Mouse (Mus musculus): Measurements from ENCODE around the gene Rtn4rl2.

Gene Rtn4rl2

GRCm38 (mm10) chr2:84850407-84851129 lies 35.9 kb downstream of the Rtn4rl2 start:
- DNase-seq (ENCODE audit: low read depth, low spot score): no peak

DNA sequence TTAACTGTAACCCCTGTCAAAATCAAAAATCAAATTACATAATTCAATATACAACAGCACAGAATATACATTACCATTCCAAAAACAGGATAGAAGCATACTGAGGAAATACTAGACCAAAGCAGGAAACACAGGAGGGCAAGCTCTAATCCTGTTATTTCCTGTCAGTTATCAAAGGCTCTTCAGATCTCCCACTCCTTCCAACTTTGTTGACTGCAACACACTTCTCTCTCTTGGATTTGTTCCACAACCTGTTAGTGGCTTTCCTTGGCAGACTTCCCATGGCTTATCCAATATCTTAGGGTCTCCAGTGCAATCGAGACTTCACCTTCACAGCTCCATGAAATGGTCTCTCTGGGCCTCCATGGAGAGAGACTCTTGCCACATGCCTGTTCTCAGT lies 41.3 kb downstream of the Rtn4rl2 start:
- DNase-seq (ENCODE audit: low read depth, low spot score): no peak

GRCm38 (mm10) chr2:84843654-84844053 lies 42.9 kb downstream of the Rtn4rl2 start:
- DNase-seq (ENCODE audit: low read depth, low spot score): no peak

- no peak for DNase-seq (ENCODE audit: low read depth, low spot score)
Observed at GRCm38 (mm10) chr2:84841905-84842304, 44.6 kb downstream of the Rtn4rl2 start.

- no peak for DNase-seq (ENCODE audit: low read depth, low spot score)
Observed at GRCm38 (mm10) chr2:84840748-84841563, 45.6 kb downstream of the Rtn4rl2 start.

DNA sequence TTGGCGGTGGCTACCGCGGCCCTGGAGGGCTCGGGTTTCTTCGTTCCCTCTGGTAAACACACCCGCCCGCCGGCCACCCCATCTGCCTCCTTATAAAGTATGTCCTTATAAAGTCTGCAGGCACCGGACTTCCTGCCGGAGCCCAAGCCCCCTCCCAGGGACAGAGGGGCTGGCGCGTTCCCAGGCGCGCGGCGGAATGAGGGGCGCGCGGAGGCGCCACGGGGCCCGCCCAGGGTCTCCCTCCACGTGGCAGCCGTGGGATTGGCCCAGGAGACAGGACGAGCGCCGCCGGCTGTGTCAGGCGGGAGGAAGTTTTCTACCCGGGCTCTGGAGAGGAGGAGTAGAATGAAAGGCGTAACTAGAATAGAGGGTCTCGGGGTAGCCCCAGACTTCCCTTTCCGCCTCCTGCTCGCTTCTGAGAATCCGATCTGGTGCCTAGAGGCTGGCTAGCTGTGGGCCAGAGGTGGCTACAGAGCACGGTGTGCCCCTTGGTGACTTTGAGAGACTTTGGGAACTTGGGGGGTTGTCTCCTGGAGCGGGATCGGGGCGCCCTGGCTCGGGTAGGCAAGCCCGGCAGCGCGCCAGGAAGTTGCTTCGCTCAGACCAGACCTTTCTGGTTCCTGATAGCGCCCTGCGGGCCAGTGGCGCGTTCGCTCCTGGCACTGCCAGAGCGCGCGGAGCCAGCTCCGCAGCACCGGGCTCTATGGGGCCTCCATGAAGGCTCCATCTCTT lies 46.3 kb downstream of the Rtn4rl2 start:
- peak; percentile 74 for DNase-seq (ENCODE audit: low read depth, low spot score)

- DNase-seq (ENCODE audit: low read depth, low spot score): no peak
Observed at GRCm38 (mm10) chr2:84838993-84839980, 47.2 kb downstream of the Rtn4rl2 start.

DNA sequence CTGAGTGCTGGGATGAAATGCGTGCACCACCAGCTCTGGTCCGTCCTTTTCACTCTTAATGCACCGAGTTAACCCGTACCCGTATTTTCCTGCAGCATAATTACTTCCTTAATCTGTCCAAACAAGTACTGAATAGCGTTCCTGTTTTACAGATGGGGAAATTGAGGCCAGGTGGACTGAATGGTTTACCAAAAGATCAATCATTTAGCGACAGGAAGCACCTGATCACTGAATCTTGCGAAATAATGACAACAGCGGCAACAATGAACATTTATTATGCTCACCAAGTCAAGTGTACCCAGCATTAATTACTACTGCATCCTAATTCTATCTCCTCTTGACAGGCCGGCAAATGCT lies 47.9 kb downstream of the Rtn4rl2 start, which contains the start of gene Slc43a1:
TSS of gene Slc43a1 (plus strand) at position 258 of the 357 bp plus-strand sequence.
- DNase-seq (ENCODE audit: low read depth, low spot score): no peak

GRCm38 (mm10) chr2:84837817-84838592 lies 48.5 kb downstream of the Rtn4rl2 start:
- no peak for DNase-seq (ENCODE audit: low read depth, low spot score)

DNA sequence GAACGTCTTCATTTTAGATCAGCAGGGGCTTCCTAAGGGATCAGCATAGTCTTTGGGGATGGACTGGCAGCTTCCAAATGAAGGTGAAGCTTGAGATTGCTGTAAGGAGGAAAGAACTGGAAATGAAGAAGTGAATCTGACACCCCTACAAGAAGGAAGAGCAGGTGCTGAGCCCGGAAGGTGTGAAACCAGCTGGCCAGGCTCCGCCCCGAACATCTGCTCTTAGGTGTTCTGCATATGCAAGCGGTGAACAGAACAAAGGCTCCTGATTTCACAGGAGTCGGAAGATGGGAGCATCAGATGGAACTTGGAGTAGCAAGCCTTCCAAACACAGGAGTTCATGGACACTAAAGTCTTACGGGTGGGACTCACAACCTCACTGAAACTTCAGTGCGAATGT lies 49.4 kb downstream of the Rtn4rl2 start:
- no peak for DNase-seq (ENCODE audit: low read depth, low spot score)

DNA sequence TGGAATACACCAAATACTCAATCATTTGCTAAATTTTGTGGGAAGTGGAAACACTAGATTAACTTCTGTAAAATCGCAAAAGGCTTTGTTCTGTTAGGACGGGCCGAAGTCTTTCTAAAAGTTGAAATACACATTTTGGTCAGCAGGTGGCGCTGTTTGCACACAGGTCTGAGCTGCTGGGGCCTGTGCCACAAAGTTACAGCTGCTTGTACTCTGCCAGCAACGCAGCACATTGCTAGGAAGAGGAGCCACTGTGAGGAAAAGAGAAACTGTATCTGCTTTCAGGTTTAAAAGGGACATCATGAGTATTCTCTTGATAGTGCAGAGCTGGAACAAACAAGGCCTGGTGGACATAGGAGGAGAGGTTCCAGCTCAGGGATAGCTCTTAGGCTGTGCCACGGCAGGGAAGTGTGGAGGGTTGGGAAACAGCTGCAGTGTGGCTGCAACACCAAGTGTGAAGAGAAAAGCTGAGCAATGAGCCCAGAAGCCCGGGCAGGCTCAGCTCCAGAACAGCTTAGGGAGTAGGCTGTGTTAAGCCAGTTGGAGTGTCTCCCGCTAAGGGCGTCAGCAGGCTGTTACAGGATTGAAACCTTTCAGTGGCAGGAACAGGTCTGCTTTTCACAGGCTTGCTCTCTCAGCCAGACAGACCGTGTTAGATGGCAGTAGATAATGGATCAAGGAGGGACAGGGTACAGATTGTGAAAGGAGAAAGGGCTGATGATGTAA lies 54.7 kb downstream of the Rtn4rl2 start:
- DNase-seq (ENCODE audit: low read depth, low spot score): peak; percentile 84

DNA sequence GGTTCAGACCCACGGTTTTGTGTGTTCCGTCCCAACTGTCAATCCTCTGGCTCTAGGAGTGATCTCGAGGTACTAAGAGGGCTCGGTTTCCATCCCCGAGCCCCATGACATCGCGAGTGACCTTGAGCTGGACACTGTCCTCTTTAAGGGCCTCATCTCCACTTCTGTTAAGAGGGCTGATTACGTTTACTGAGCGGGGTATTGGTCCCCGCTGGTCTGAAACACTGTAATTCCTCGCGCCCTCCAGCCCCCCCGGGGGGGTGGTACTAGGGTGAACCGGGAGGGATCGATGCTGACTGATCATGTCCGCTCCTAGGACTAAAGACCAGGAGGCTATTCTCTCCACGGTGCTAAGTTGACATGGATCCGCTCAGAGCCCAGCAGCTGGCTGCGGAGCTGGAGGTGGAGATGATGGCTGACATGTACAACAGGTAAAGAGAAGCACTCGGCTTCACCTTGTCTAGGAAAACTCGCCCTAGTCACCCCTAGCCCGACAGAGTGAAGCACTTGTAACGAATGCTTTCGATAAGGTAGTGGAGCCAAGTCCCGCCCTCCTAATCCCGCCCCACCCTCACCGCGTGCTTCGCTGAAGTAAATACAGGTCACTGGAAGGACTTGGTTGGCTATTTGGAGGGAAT lies 59.1 kb downstream of the Rtn4rl2 start:
- no peak for DNase-seq (ENCODE audit: low read depth, low spot score)

- peak; percentile 87 for DNase-seq (ENCODE audit: low read depth, low spot score)
Observed at GRCm38 (mm10) chr2:84826488-84827282, 59.8 kb downstream of the Rtn4rl2 start, which contains the start of gene Timm10. Timm10 (plus strand) TSS chr2:84826997.

- DNase-seq (ENCODE audit: low read depth, low spot score): no peak
Observed at GRCm38 (mm10) chr2:84823237-84823636, 63.3 kb downstream of the Rtn4rl2 start.

GRCm38 (mm10) chr2:84822552-84822951 lies 64.0 kb downstream of the Rtn4rl2 start, which contains the start of gene Smtnl1:
Smtnl1 (minus strand) TSS chr2:84822652.
- DNase-seq (ENCODE audit: low read depth, low spot score): no peak

All from embryo, embryonic 11.5 days (tissue).